Mouse (Mus musculus): ENCODE measurements at regions not wholly inside any gene's neighbourhood (a gene's known extent, or its start where the extent isn't known, plus 50 kb on each side); places are given as distances from the start of the nearest gene placed in this dataset.

- Histone ChIP-seq H3K27ac (ENCODE audit: insufficient read depth, low read length) (no peak overlapping the region), H3K4me3 (ENCODE audit: low read depth, low read length) (no peak overlapping the region), H3K4me1 (ENCODE audit: control insufficient read depth, insufficient read depth, low read length) (no peaks in the 10 kb centered on the region), H3K36me3 (ENCODE audit: control insufficient read depth, insufficient read depth, low read length, poor library complexity, severe bottlenecking) (no peaks in the 10 kb centered on the region), H3K27me3 (ENCODE audit: control insufficient read depth, insufficient read depth, low read length, poor library complexity, severe bottlenecking) (no peaks in the 10 kb centered on the region), H3K9me3 (replicated peaks; ENCODE audit: control insufficient read depth, insufficient read depth, low read length, poor library complexity, severe bottlenecking) (no peaks in the 10 kb centered on the region), H3K9ac (ENCODE audit: low read depth, poor library complexity, severe bottlenecking) (no peak overlapping the region)
- TF ChIP-seq POLR2A (IDR thresholded peaks at IDR 0.05; ENCODE audit: insufficient read depth, low read length) (no peak), EP300 (IDR thresholded peaks at IDR 0.05; ENCODE audit: insufficient read depth, low read depth, low read length) (no peak), CTCF (IDR thresholded peaks at IDR 0.05; ENCODE audit: low read depth, low read length) (no peak)
Measured at GRCm38 (mm10) chr1:77226546-77226945, 288.3 kb downstream of the Epha4 start.

- no peak overlapping the region for H3K9ac ChIP-seq (ENCODE audit: low read depth, poor library complexity, severe bottlenecking)
- no peak overlapping the region for H3K4me3 ChIP-seq (ENCODE audit: low read depth, low read length)
- H3K36me3 ChIP-seq (ENCODE audit: control insufficient read depth, insufficient read depth, low read length, poor library complexity, severe bottlenecking): no peaks in the 10 kb centered on the region
- H3K27me3 ChIP-seq (ENCODE audit: control insufficient read depth, insufficient read depth, low read length, poor library complexity, severe bottlenecking): no peaks in the 10 kb centered on the region
- H3K4me1 ChIP-seq (ENCODE audit: control insufficient read depth, insufficient read depth, low read length): no peaks in the 10 kb centered on the region
- no peak for TF ChIP-seq POLR2A (IDR thresholded peaks at IDR 0.05; ENCODE audit: insufficient read depth, low read length)
- TF ChIP-seq CTCF (IDR thresholded peaks at IDR 0.05; ENCODE audit: low read depth, low read length): no peak
- no peak for TF ChIP-seq EP300 (IDR thresholded peaks at IDR 0.05; ENCODE audit: insufficient read depth, low read depth, low read length)
- no peak overlapping the region for H3K27ac ChIP-seq (ENCODE audit: insufficient read depth, low read length)
- no peaks in the 10 kb centered on the region for H3K9me3 ChIP-seq (replicated peaks; ENCODE audit: control insufficient read depth, insufficient read depth, low read length, poor library complexity, severe bottlenecking)
Measured at GRCm38 (mm10) chr1:77226991-77227515, 287.8 kb downstream of the Epha4 start.

GRCm38 (mm10) chr1:77227800-77228199 lies 287.1 kb downstream of the Epha4 start:
- H3K4me1 ChIP-seq (ENCODE audit: control insufficient read depth, insufficient read depth, low read length): no peaks in the 10 kb centered on the region
- no peak overlapping the region for H3K27ac ChIP-seq (ENCODE audit: insufficient read depth, low read length)
- TF ChIP-seq CTCF (IDR thresholded peaks at IDR 0.05; ENCODE audit: low read depth, low read length) (no peak), POLR2A (IDR thresholded peaks at IDR 0.05; ENCODE audit: insufficient read depth, low read length) (no peak), EP300 (IDR thresholded peaks at IDR 0.05; ENCODE audit: insufficient read depth, low read depth, low read length) (no peak)
- H3K27me3 ChIP-seq (ENCODE audit: control insufficient read depth, insufficient read depth, low read length, poor library complexity, severe bottlenecking): no peaks in the 10 kb centered on the region
- H3K36me3 ChIP-seq (ENCODE audit: control insufficient read depth, insufficient read depth, low read length, poor library complexity, severe bottlenecking): no peaks in the 10 kb centered on the region
- H3K9ac ChIP-seq (ENCODE audit: low read depth, poor library complexity, severe bottlenecking): no peak overlapping the region
- no peak overlapping the region for H3K4me3 ChIP-seq (ENCODE audit: low read depth, low read length)
- no peaks in the 10 kb centered on the region for H3K9me3 ChIP-seq (replicated peaks; ENCODE audit: control insufficient read depth, insufficient read depth, low read length, poor library complexity, severe bottlenecking)

- Histone ChIP-seq H3K9me3 (replicated peaks; ENCODE audit: control insufficient read depth, insufficient read depth, low read length, poor library complexity, severe bottlenecking) (no peaks in the 10 kb centered on the region), H3K4me3 (ENCODE audit: low read depth, low read length) (no peak overlapping the region), H3K27me3 (ENCODE audit: control insufficient read depth, insufficient read depth, low read length, poor library complexity, severe bottlenecking) (no peaks in the 10 kb centered on the region), H3K27ac (ENCODE audit: insufficient read depth, low read length) (no peak overlapping the region), H3K9ac (ENCODE audit: low read depth, poor library complexity, severe bottlenecking) (no peak overlapping the region), H3K36me3 (ENCODE audit: control insufficient read depth, insufficient read depth, low read length, poor library complexity, severe bottlenecking) (no peaks in the 10 kb centered on the region), H3K4me1 (ENCODE audit: control insufficient read depth, insufficient read depth, low read length) (no peaks in the 10 kb centered on the region)
- TF ChIP-seq EP300 (IDR thresholded peaks at IDR 0.05; ENCODE audit: insufficient read depth, low read depth, low read length) (no peak), POLR2A (IDR thresholded peaks at IDR 0.05; ENCODE audit: insufficient read depth, low read length) (no peak), CTCF (IDR thresholded peaks at IDR 0.05; ENCODE audit: low read depth, low read length) (no peak)
Measured at GRCm38 (mm10) chr1:77229561-77229960, 285.3 kb downstream of the Epha4 start.

- no peak overlapping the region for H3K4me3 ChIP-seq (ENCODE audit: low read depth, low read length)
- no peaks in the 10 kb centered on the region for H3K36me3 ChIP-seq (ENCODE audit: control insufficient read depth, insufficient read depth, low read length, poor library complexity, severe bottlenecking)
- no peaks in the 10 kb centered on the region for H3K27me3 ChIP-seq (ENCODE audit: control insufficient read depth, insufficient read depth, low read length, poor library complexity, severe bottlenecking)
- no peaks in the 10 kb centered on the region for H3K4me1 ChIP-seq (ENCODE audit: control insufficient read depth, insufficient read depth, low read length)
- no peak overlapping the region for H3K27ac ChIP-seq (ENCODE audit: insufficient read depth, low read length)
- no peak overlapping the region for H3K9ac ChIP-seq (ENCODE audit: low read depth, poor library complexity, severe bottlenecking)
- TF ChIP-seq POLR2A (IDR thresholded peaks at IDR 0.05; ENCODE audit: insufficient read depth, low read length) (no peak), EP300 (IDR thresholded peaks at IDR 0.05; ENCODE audit: insufficient read depth, low read depth, low read length) (no peak), CTCF (IDR thresholded peaks at IDR 0.05; ENCODE audit: low read depth, low read length) (no peak)
- no peaks in the 10 kb centered on the region for H3K9me3 ChIP-seq (replicated peaks; ENCODE audit: control insufficient read depth, insufficient read depth, low read length, poor library complexity, severe bottlenecking)
Measured at GRCm38 (mm10) chr1:77233010-77233409, 281.9 kb downstream of the Epha4 start.

GRCm38 (mm10) chr1:77244642-77245041 lies 270.2 kb downstream of the Epha4 start:
- Histone ChIP-seq H3K9me3 (replicated peaks; ENCODE audit: control insufficient read depth, insufficient read depth, low read length, poor library complexity, severe bottlenecking) (no peaks in the 10 kb centered on the region), H3K27me3 (ENCODE audit: control insufficient read depth, insufficient read depth, low read length, poor library complexity, severe bottlenecking) (no peaks in the 10 kb centered on the region), H3K36me3 (ENCODE audit: control insufficient read depth, insufficient read depth, low read length, poor library complexity, severe bottlenecking) (no peaks in the 10 kb centered on the region), H3K9ac (ENCODE audit: low read depth, poor library complexity, severe bottlenecking) (no peak overlapping the region), H3K4me3 (ENCODE audit: low read depth, low read length) (no peak overlapping the region), H3K27ac (ENCODE audit: insufficient read depth, low read length) (no peak overlapping the region), H3K4me1 (ENCODE audit: control insufficient read depth, insufficient read depth, low read length) (no peaks in the 10 kb centered on the region)
- TF ChIP-seq POLR2A (IDR thresholded peaks at IDR 0.05; ENCODE audit: insufficient read depth, low read length) (no peak), CTCF (IDR thresholded peaks at IDR 0.05; ENCODE audit: low read depth, low read length) (no peak), EP300 (IDR thresholded peaks at IDR 0.05; ENCODE audit: insufficient read depth, low read depth, low read length) (no peak)
